Mouse (Mus musculus) hindbrain, postnatal 0 days (tissue): ENCODE data around the gene Samm50. TPM values are rescaled to one million over a fixed set of nuclear protein-coding genes. Genes with fewer than 3 reads are reported as not detected.

ENCODE experiments used
- ATAC-seq: fragments of 200-750 bp; cut with Nextera tagmentation; 2 replicates; pipeline ENCODE4 v1.8.0; 2017; ENCODE audit warnings: mild to moderate bottlenecking, moderate TSS enrichment, moderate library complexity
- DNase-seq: peaks from one replicate; pipeline ENCODE4 v3.0.0-alpha.2; 2015; ENCODE audit warnings: low spot score
- H3K27ac ChIP-seq: fragments of 300-500 bp; sonication (generic); 2 replicates; pipeline ENCODE4 v1.5.1; 2014; ENCODE audit warnings: mild to moderate bottlenecking
- H3K27me3 ChIP-seq: fragments of 300-500 bp; sonication (generic); 2 replicates; pipeline ENCODE4 v1.6.1; 2014; ENCODE audit warnings: low read length, mixed read lengths; ENCODE audit not compliant: insufficient read depth
- H3K36me3 ChIP-seq: fragments of 300-500 bp; sonication (generic); 2 replicates; pipeline ENCODE4 v1.6.1; 2014; ENCODE audit warnings: low read length, mixed read lengths; ENCODE audit not compliant: insufficient read depth
- H3K4me1 ChIP-seq: fragments of 300-500 bp; sonication (generic); 2 replicates; pipeline ENCODE4 v1.6.1; 2014; ENCODE audit warnings: antibody characterized with exemption, low read length, mixed read lengths; ENCODE audit not compliant: insufficient read depth
- H3K4me2 ChIP-seq: fragments of 300-500 bp; sonication (generic); 2 replicates; pipeline ENCODE4 v1.6.1; 2014; ENCODE audit warnings: low read depth, mild to moderate bottlenecking, low read length, moderate library complexity, mixed read lengths
- H3K4me3 ChIP-seq: fragments of 300-500 bp; sonication (generic); 2 replicates; pipeline ENCODE4 v1.5.1; 2014; ENCODE audit warnings: low read length
- H3K9ac ChIP-seq: fragments of 300-500 bp; sonication (generic); replicated peaks from 2 replicates; pipeline ENCODE4 v1.6.1; 2014; ENCODE audit warnings: mild to moderate bottlenecking, low read length, moderate library complexity, mixed read lengths
- H3K9me3 ChIP-seq: fragments of 300-500 bp; sonication (generic); 2 replicates; pipeline ENCODE4 v1.6.1; 2016; ENCODE audit warnings: low read length, mixed read lengths
- CTCF ChIP-seq: IDR thresholded peaks from 2 replicates; pipeline ENCODE4 v1.5.1; 2016; ENCODE audit warnings: antibody characterized with exemption, control low read depth, low read depth
- WGBS: fragments of 180-500 bp; shearing (Covaris S2); extraction: QIAGEN DNeasy Blood & Tissue Kit; methylation state at CpG from one replicate; pipeline ENCODE4 v1.1.7; 2014; 5-methylcytosine and 5-hydroxymethylcytosine counted together
- polyA plus RNA-seq: library from polyadenylated mRNA; unstranded; fragments of >200 nt; fragmentation: Nextera tagmentation; extraction: Ambion mirVana; gene quantifications from 2 replicates; pipeline ENCODE4 v1.2.1, GENCODE M21; 2015
- total RNA-seq: library from RNA; depleted of rRNA; stranded (reverse); fragments of >200 nt; gene quantifications from 2 replicates; pipeline ENCODE4 v1.2.3, GENCODE M21; 2014

The Samm50 gene
- total and polyA plus RNA-seq, 2 experiments from 2014 or later: 28.0 to 92.3 TPM

DNA sequence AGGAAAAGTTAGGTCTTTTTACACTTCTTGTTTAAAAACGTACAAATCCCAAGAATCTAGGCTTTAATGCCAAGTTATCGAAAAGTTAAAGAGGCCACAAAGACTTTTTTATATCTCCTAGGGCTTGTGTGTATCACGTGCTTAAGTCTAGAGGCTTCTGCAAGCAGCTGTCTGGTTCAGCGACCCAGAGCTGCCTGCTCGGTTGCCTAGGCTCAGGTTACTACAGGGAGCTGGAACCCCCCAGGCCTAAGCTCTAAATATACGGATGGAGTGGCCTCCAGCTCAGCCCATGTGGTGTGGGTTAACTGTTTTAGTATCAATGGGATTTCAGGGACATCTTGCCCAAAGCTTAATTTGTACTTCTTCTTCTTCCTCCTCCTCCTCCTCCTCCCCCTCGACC, 49.5 kb downstream of the Samm50 start:
- Histone ChIP-seq H3K4me2 (no peak overlapping the region), H3K9ac (no peak overlapping the region), H3K4me3 (no peak overlapping the region), H3K4me1 (peaks cover 14% of the 10 kb centered on the region; the same call in 1 of the 2 replicates), H3K36me3 (no peaks in the 10 kb centered on the region), H3K9me3 (no peaks in the 10 kb centered on the region), H3K27ac (no peak overlapping the region), H3K27me3 (no peaks in the 10 kb centered on the region)
- WGBS: 46% methylated on average over 7 of the region's 7 CpGs
- no peak for DNase-seq
- no peak for ATAC-seq
- TF ChIP-seq CTCF: no peak

DNA sequence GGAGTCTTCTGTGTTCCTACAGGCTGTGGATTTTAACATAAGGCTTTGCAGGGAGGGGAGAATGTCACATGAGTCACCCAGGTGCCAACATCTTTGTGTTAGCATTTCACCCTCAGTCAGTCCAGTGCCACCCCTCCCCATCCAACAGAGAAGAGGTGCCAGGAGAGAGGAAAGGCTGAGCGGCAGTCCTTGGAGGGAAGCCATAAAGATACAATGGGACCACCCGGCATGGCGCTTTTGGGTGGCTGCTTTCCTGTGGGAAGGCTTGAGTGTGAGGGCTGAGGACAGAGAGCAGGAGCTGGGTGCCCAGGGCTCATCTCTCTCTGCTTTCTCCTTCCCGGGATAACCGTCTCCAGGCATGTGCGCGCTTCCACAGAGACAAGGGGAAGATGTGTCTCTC, 53.1 kb downstream of the Samm50 start:
- ATAC-seq: peak; percentile 66; the same call in 1 of the 2 replicates
- Histone ChIP-seq H3K4me1 (0 out of 2 replicates have a peak, but pooled peaks cover 5% of the 10 kb centered on the region), H3K4me2 (no peak overlapping the region), H3K27me3 (no peaks in the 10 kb centered on the region), H3K36me3 (no peaks in the 10 kb centered on the region), H3K27ac (peak overlapping the region; percentile 58; the same call in 1 of the 2 replicates), H3K4me3 (no peak overlapping the region), H3K9me3 (no peaks in the 10 kb centered on the region), H3K9ac (no peak overlapping the region)
- DNase-seq: peak; percentile 49
- no peak for TF ChIP-seq CTCF
- WGBS: 40% methylated on average over 7 of the region's 7 CpGs

GRCm38 (mm10) chr15:84246195-84246594, 54.2 kb downstream of the Samm50 start:
- H3K4me1 ChIP-seq: peaks cover 10% of the 10 kb centered on the region; the same call in 1 of the 2 replicates
- H3K9me3 ChIP-seq: no peaks in the 10 kb centered on the region
- no peak for TF ChIP-seq CTCF
- ATAC-seq: no peak
- no peaks in the 10 kb centered on the region for H3K27me3 ChIP-seq
- H3K27ac ChIP-seq: 0 out of 2 replicates have a peak overlapping the region, but pooled peaks have one; percentile 7
- H3K4me2 ChIP-seq: no peak overlapping the region
- no peak overlapping the region for H3K9ac ChIP-seq
- WGBS: 85% methylated on average over 6 of the region's 6 CpGs
- no peak overlapping the region for H3K4me3 ChIP-seq
- no peaks in the 10 kb centered on the region for H3K36me3 ChIP-seq
- no peak for DNase-seq

GRCm38 (mm10) chr15:84247309-84247708, 55.3 kb downstream of the Samm50 start:
- DNase-seq (no peak), ATAC-seq (no peak)
- 93% methylated on average over 3 of the region's 3 CpGs for WGBS
- Histone ChIP-seq H3K9ac (no peak overlapping the region), H3K36me3 (no peaks in the 10 kb centered on the region), H3K4me2 (no peak overlapping the region), H3K27ac (no peak overlapping the region), H3K9me3 (no peaks in the 10 kb centered on the region), H3K4me3 (no peak overlapping the region), H3K4me1 (peaks cover 14% of the 10 kb centered on the region; the same call in 1 of the 2 replicates), H3K27me3 (no peaks in the 10 kb centered on the region)
- TF ChIP-seq CTCF: peak; percentile 42; the same call in 1 of the 2 replicates

GRCm38 (mm10) chr15:84251227-84251626, 59.2 kb downstream of the Samm50 start:
- WGBS: 19% methylated on average over 13 of the region's 13 CpGs
- Histone ChIP-seq H3K27ac (no peak overlapping the region), H3K4me2 (no peak overlapping the region), H3K4me3 (no peak overlapping the region), H3K9ac (no peak overlapping the region), H3K9me3 (no peaks in the 10 kb centered on the region), H3K27me3 (no peaks in the 10 kb centered on the region), H3K36me3 (no peaks in the 10 kb centered on the region), H3K4me1 (peaks cover 13% of the 10 kb centered on the region; the same call in 1 of the 2 replicates)
- peak; percentile 70 for DNase-seq
- no peak for ATAC-seq
- TF ChIP-seq CTCF: no peak

GRCm38 (mm10) chr15:84252645-84253044, 60.6 kb downstream of the Samm50 start:
- ATAC-seq (no peak), DNase-seq (no peak)
- WGBS: 89% methylated on average over 7 of the region's 7 CpGs
- Histone ChIP-seq H3K27me3 (no peaks in the 10 kb centered on the region), H3K27ac (no peak overlapping the region), H3K4me1 (peaks cover 20% of the 10 kb centered on the region), H3K4me3 (no peak overlapping the region), H3K4me2 (no peak overlapping the region), H3K9me3 (no peaks in the 10 kb centered on the region), H3K36me3 (no peaks in the 10 kb centered on the region), H3K9ac (no peak overlapping the region)
- no peak for TF ChIP-seq CTCF

- no peaks in the 10 kb centered on the region for H3K36me3 ChIP-seq
- H3K9ac ChIP-seq: no peak overlapping the region
- H3K4me3 ChIP-seq: no peak overlapping the region
- DNase-seq (no peak), ATAC-seq (no peak)
- no peak overlapping the region for H3K27ac ChIP-seq
- 44% methylated on average over 11 of the region's 11 CpGs for WGBS
- no peaks in the 10 kb centered on the region for H3K27me3 ChIP-seq
- no peaks in the 10 kb centered on the region for H3K9me3 ChIP-seq
- no peak overlapping the region for H3K4me2 ChIP-seq
- no peak for TF ChIP-seq CTCF
- H3K4me1 ChIP-seq: peaks cover 20% of the 10 kb centered on the region
Measured at GRCm38 (mm10) chr15:84253757-84254156, 61.7 kb downstream of the Samm50 start.
